Mouse (Mus musculus) spleen, embryonic (tissue): ENCODE measurements around the gene Rnf128.
"Not testable (repeated sequence)": the region's sequence is repeated elsewhere in the genome, so short reads cannot be mapped to it uniquely, and the experiment has no call there.

Source experiments
- CTCF ChIA-PET: fragments of 350-600 bp; sonication (Branson Sonifier 250); formaldehyde crosslinking; loops from one replicate; lab custom pipeline; 2022; lab: Charles Lee

Rnf128 gene

DNA sequence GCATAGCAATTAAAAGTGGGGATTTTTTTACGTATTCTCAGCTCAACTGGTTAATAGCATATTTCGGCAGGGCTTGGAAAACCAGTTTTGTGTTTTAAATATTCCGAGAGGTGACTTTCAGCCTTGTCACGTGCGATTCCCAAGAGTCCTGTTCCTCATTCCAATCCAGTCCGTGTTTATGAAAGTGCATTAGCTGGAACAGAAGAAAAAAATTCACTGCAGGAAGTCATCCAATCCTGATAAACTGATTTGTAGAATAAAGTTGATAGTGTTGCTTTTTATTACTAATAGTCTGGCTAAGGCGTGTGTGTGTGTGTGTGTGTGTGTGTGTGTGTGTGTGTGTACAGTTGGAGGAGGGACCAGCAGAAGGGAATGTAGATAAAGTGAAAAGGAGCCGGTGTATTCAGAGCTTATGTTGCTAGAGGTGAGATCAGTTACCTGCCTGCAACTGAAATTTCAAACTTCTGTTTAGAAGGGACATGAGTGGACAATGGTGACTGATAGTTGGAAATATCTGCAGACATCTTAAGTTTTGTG lies at the start of gene Rnf128:
TSS of gene Rnf128 (plus strand) at position 392 of the 537 bp plus-strand sequence.
- CTCF ChIA-PET = no interaction called here

DNA sequence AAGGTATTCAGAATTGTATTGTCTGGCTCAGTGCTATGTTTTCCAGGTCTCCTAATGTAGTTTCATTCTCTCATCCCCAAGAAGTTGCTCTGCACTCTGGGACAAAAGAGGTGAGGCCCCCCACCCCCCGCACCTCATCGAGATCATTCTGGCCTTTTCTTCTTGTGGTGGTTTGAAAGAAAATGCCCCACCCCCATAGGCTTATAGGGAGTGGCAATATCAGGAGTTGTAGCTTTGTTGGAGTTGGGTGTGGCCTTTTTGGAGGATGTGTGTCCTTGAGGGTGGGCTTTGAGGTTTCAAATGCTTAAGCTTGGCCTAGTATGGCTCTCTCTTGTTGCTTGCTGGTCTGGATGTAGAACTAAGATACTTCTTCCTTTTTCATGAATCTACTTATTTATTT lies 47.0 kb upstream of the Rnf128 start:
- CTCF ChIA-PET = no interaction called here

GRCm38 (mm10) chrX:139519251-139519650 lies 43.9 kb upstream of the Rnf128 start:
- CTCF ChIA-PET = interaction anchor here (0.6 kb wide), 1 partner anchor 1745 kb away, joined by 5 read pairs; no protein-coding TSS in a partner anchor

- CTCF ChIA-PET = no interaction called here
These were observed 38.6 kb upstream of the Rnf128 start for GRCm38 (mm10) chrX:139524303-139525091.

GRCm38 (mm10) chrX:139525724-139526123 lies 37.4 kb upstream of the Rnf128 start:
- CTCF ChIA-PET = no interaction called here

GRCm38 (mm10) chrX:139526984-139527383 lies 36.1 kb upstream of the Rnf128 start:
- CTCF ChIA-PET = no interaction called here

GRCm38 (mm10) chrX:139529678-139530077 lies 33.4 kb upstream of the Rnf128 start:
- CTCF ChIA-PET = no interaction called here

- CTCF ChIA-PET = no interaction called here
These were observed 30.8 kb upstream of the Rnf128 start for GRCm38 (mm10) chrX:139532293-139532692.

DNA sequence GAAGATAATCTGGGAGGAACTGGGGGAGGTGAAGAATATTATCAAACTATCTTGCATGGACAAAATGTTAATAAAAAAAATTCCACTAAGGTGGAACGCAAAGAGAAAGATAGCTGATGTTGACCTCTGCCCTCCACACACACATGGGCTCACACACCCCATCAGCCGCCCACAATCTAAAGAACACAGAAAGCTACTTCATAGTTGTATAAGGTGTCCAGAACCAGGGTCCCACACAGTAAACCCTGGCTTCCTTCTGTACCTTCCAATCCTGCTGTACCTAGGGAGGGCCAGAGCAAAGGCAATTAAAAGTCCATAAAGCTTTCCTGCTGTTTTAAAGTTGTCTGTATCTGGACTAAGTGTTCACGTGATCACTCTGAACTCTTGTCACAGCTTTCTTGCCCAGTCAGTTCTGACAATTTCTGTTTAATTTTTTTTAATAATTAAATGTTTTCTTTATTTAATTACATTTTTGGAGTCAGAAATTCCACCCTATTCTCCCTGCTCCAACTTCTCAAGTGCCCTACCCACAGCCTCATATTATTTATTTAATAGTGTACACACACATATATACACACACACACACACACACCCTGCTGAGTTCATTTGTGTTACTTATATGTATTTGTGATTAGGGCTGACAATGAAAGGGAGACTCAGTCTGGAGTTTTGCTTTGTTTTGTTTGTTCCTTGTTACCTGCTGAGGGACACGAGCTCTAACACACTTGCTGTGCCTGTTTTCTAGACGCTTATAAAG lies 25.3 kb upstream of the Rnf128 start:
- CTCF ChIA-PET = no interaction called here

- CTCF ChIA-PET = no interaction called here
These were observed 19.4 kb upstream of the Rnf128 start for GRCm38 (mm10) chrX:139543726-139544125.

- CTCF ChIA-PET = no interaction called here
These were observed 12.7 kb upstream of the Rnf128 start for GRCm38 (mm10) chrX:139550456-139550855.

DNA sequence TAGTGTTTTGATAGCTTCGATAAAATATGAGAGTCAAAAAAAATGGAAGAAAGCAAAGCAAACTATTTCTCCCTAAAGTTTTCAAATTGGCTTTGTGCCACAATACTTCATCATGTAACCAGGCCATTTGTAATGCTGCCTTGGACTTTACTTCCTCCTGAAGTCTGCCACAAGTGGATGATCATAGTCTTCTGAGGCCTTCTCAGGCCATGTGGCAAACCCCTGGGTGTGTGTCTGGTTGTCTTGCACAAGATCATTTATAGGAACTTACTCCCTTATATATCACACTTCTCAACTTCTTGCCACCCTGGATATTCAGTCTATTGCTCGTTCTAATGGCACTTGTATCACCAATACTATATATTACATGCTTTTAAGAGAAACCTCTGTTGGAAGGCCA lies 11.0 kb upstream of the Rnf128 start:
- CTCF ChIA-PET = no interaction called here

DNA sequence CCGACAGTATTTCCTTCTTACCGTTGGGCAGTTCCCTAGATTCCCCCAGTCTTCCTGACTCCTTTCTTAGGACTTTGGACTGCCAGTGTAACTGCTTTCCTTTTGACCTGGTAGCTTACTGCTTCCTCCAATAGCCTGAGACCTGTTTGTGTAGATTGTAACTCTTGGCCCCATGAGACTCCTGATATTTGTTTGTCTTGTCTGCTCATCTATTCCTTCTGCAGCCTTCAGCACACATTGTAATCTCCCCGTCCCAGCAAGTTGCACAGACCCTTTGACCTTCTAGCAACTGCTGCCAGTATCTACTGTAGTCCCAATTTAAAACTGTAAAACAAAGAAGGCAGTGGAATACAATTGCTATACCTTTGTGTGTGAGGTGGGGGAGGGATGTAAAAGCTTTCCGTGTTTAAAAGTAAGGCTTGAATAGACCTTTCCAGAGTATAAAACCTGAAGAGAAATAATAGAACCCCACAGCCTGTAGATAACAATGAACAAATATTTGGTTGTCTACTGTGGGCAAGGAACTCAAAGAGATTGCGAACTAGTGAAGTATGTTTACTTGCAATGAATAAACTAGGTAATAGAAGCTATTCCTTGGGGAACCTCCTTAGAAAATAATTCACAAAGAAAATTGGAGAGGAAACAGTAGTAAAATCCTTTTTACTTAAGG lies 726 bp upstream of the Rnf128 start:
- CTCF ChIA-PET = no interaction called here

- CTCF ChIA-PET = no interaction called here
These were observed 6.9 kb downstream of the Rnf128 start for GRCm38 (mm10) chrX:139570054-139570453.

- CTCF ChIA-PET = no interaction called here
These were observed 15.6 kb downstream of the Rnf128 start for GRCm38 (mm10) chrX:139578649-139579278.

DNA sequence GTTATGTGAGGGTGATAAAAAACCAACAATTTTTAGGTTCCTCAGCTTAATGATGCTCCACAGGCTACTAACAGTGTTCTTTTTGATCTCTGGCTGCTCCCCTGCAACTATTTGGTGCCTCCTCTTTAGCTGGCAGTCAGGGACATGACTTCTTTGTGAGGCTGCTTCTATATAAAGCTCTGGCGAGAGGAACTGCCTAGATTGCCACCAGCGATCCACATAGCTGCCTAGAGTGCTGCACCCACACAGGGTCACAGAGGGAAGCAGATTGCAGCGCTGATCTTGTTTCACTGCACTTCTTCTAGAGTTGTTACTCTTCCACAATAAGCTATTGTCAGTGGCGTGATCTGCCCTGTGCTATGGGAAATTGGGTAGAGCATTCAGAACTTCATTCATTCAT lies 20.5 kb downstream of the Rnf128 start:
- CTCF ChIA-PET = no interaction called here

DNA sequence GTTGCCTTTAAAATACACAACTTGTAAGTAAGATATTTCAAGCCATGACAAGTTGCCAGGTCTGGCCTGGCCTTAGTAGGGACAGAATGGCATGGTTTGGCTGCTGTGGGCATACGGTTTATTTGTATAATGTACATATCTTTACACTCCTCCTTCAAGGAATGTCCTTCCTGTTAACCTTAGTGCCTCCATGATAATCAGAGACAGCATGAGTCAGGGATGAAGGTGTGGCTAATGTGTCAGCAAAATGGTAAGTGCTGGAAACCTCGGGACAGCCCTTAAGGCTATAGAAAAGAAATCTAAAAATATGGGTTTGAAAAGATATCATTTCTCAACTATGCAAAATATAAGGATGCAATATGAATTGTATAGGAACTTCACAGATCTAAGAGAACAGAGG lies 23.6 kb downstream of the Rnf128 start:
- CTCF ChIA-PET = not testable (repeated sequence)

DNA sequence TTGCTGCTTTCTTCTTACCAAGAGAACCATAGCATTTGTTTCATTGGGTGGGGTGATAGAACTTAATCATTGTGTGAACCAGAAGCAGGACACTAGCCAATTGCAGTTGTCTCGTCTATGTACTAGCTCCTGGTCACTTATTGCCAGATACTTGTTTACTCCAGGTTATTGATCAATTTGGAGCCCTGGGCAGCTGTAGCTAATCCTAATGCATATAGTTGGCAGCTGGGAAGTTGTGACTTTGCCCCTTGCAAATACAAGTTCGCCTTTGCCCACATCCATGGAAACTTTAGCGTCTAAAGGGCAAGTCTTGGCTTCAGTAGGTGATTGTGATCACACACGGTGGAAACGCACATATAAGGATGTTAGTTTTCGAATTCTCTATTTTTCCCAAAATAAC lies 33.3 kb downstream of the Rnf128 start:
- CTCF ChIA-PET = no interaction called here

GRCm38 (mm10) chrX:139610033-139610764 lies 47.1 kb downstream of the Rnf128 start:
- CTCF ChIA-PET = interaction anchor here (0.6 kb wide), 1 partner anchor 21 kb away, joined by 3 read pairs; no protein-coding TSS in a partner anchor

DNA sequence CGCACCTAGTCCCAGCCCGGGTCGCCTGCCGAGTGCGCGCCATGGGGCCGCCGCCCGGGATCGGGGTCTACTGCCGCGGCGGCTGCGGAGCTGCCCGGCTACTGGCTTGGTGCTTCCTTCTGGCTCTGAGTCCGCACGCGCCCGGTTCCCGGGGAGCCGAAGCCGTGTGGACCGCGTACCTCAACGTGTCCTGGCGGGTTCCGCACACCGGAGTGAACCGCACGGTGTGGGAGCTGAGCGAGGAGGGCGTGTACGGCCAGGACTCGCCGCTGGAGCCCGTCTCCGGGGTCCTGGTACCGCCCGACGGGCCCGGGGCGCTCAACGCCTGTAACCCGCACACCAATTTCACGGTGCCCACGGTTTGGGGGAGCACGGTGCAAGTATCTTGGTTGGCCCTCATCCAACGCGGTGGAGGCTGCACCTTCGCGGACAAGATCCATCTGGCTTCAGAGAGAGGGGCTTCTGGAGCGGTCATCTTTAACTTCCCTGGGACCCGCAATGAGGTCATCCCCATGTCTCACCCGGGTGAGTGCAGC lies 47.7 kb downstream of the Rnf128 start:
- CTCF ChIA-PET = interaction anchor here (0.6 kb wide), 1 partner anchor 20 kb away, joined by 3 read pairs; no protein-coding TSS in a partner anchor
